Mouse (Mus musculus): ENCODE data around the gene Ccdc3.

The Ccdc3 gene

GRCm38 (mm10) chr2:5137500-5138286, at the start of gene Ccdc3:
Ccdc3 (plus strand) TSS chr2:5137776.
- peak; percentile 33 for DNase-seq (ENCODE audit: inconsistent ontology term)

GRCm38 (mm10) chr2:5090385-5090784, 47.2 kb upstream of the Ccdc3 start:
- peak; percentile 36 for DNase-seq (ENCODE audit: inconsistent ontology term)

- no peak for DNase-seq (ENCODE audit: inconsistent ontology term)
Measured at GRCm38 (mm10) chr2:5094876-5095275, 42.7 kb upstream of the Ccdc3 start.

- no peak for DNase-seq (ENCODE audit: inconsistent ontology term)
Measured at GRCm38 (mm10) chr2:5095316-5095715, 42.3 kb upstream of the Ccdc3 start.

GRCm38 (mm10) chr2:5097786-5098445, 39.7 kb upstream of the Ccdc3 start:
- no peak for DNase-seq (ENCODE audit: inconsistent ontology term)

- DNase-seq (ENCODE audit: inconsistent ontology term), result no peak
Measured at GRCm38 (mm10) chr2:5099176-5099575, 38.4 kb upstream of the Ccdc3 start.

GRCm38 (mm10) chr2:5101743-5102245, 35.8 kb upstream of the Ccdc3 start:
- no peak for DNase-seq (ENCODE audit: inconsistent ontology term)

- DNase-seq (ENCODE audit: inconsistent ontology term), result no peak
Measured at GRCm38 (mm10) chr2:5102891-5103290, 34.7 kb upstream of the Ccdc3 start.

- peak; percentile 43 for DNase-seq (ENCODE audit: inconsistent ontology term)
Measured at GRCm38 (mm10) chr2:5112785-5113291, 24.7 kb upstream of the Ccdc3 start.

GRCm38 (mm10) chr2:5114386-5114785, 23.2 kb upstream of the Ccdc3 start:
- no peak for DNase-seq (ENCODE audit: inconsistent ontology term)

GRCm38 (mm10) chr2:5116856-5117532, 20.6 kb upstream of the Ccdc3 start:
- DNase-seq (ENCODE audit: inconsistent ontology term), result peak; percentile 81

- DNase-seq (ENCODE audit: inconsistent ontology term), result no peak
Measured at GRCm38 (mm10) chr2:5125506-5125905, 12.1 kb upstream of the Ccdc3 start.

GRCm38 (mm10) chr2:5127369-5127768, 10.2 kb upstream of the Ccdc3 start:
- DNase-seq (ENCODE audit: inconsistent ontology term), result no peak

- no peak for DNase-seq (ENCODE audit: inconsistent ontology term)
Measured at GRCm38 (mm10) chr2:5129099-5129498, 8.5 kb upstream of the Ccdc3 start.

GRCm38 (mm10) chr2:5132046-5132445, 5.5 kb upstream of the Ccdc3 start:
- no peak for DNase-seq (ENCODE audit: inconsistent ontology term)

GRCm38 (mm10) chr2:5134959-5135743, 2.4 kb upstream of the Ccdc3 start:
- DNase-seq (ENCODE audit: inconsistent ontology term), result no peak

- no peak for DNase-seq (ENCODE audit: inconsistent ontology term)
Measured at GRCm38 (mm10) chr2:5139961-5140360, 2.4 kb downstream of the Ccdc3 start.

GRCm38 (mm10) chr2:5144446-5144845, 6.9 kb downstream of the Ccdc3 start:
- no peak for DNase-seq (ENCODE audit: inconsistent ontology term)

- no peak for DNase-seq (ENCODE audit: inconsistent ontology term)
Measured at GRCm38 (mm10) chr2:5147907-5148306, 10.3 kb downstream of the Ccdc3 start.

GRCm38 (mm10) chr2:5154711-5155110, 17.1 kb downstream of the Ccdc3 start:
- no peak for DNase-seq (ENCODE audit: inconsistent ontology term)

- DNase-seq (ENCODE audit: inconsistent ontology term), result no peak
Measured at GRCm38 (mm10) chr2:5160236-5160848, 22.8 kb downstream of the Ccdc3 start.
